Mouse (Mus musculus): Measurements from ENCODE around the gene Syndig1l. TPM values are rescaled to one million over a fixed set of nuclear protein-coding genes. Genes with fewer than 3 reads are reported as not detected.

Gene Syndig1l
- polyA plus RNA-seq, 1 experiment = not detected

DNA sequence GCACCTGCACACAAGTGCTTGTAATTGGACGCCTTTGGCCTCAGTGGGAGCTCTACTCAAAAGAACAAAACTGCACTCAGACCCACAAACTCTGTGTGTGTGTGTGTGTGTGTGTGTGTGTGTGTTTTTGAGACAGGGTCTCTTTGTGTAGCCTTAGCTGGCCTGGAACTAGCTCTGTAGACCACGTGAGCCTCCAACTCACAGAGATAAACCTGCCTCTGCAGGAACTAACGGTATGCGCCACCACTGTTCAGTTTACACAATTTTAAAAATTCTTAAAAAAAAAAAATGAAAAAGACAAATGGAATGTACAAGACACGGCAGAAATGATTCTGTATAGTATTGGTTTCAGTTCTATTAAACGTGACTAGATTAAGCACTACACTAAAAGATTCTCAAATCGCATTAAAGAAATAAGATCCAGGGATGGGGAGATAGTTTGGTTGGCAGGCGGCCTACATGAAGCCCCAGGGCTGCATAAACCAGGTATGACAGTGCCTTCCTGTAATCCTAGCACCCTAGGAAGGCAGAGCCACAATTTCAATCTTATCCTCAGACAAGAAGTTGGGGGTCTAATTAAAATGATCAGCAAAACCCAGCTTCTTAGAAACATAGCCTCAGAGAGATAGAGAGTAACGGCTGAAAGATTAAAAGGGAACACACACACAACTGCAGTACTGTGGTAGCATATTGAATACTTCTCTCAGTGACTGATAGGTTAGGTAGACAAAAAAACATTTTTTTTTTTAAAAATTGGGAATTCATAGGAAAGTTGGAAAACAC is 20.0 kb upstream of the Syndig1l start:
- Histone ChIP-seq H3K4me1 (ENCODE audit: control insufficient read depth, insufficient read depth, low read length) (peaks cover 4% of the 10 kb centered on the region; the same call in 1 of the 2 replicates), H3K27ac (ENCODE audit: insufficient read depth, low read depth, low read length) (no peak overlapping the region), H3K4me3 (ENCODE audit: insufficient read depth, low read depth, low read length) (no peak overlapping the region)
- no peak for TF ChIP-seq CTCF (IDR thresholded peaks at IDR 0.05; ENCODE audit: insufficient read depth, low read depth, low read length)
- no peak for TF ChIP-seq POLR2A (IDR thresholded peaks at IDR 0.05; ENCODE audit: insufficient read depth, low read depth, low read length)
- WGBS = 92% methylated on average over 9 of the region's 9 CpGs

GRCm38 (mm10) chr12:84714578-84714977 is 15.9 kb upstream of the Syndig1l start:
- Histone ChIP-seq H3K27ac (ENCODE audit: insufficient read depth, low read depth, low read length) (no peak overlapping the region), H3K4me3 (ENCODE audit: insufficient read depth, low read depth, low read length) (no peak overlapping the region), H3K4me1 (ENCODE audit: control insufficient read depth, insufficient read depth, low read length) (peaks cover 4% of the 10 kb centered on the region; the same call in 1 of the 2 replicates)
- TF ChIP-seq CTCF (IDR thresholded peaks at IDR 0.05; ENCODE audit: insufficient read depth, low read depth, low read length) (no peak), POLR2A (IDR thresholded peaks at IDR 0.05; ENCODE audit: insufficient read depth, low read depth, low read length) (no peak)
- WGBS = 89% methylated on average over 6 of the region's 6 CpGs

DNA sequence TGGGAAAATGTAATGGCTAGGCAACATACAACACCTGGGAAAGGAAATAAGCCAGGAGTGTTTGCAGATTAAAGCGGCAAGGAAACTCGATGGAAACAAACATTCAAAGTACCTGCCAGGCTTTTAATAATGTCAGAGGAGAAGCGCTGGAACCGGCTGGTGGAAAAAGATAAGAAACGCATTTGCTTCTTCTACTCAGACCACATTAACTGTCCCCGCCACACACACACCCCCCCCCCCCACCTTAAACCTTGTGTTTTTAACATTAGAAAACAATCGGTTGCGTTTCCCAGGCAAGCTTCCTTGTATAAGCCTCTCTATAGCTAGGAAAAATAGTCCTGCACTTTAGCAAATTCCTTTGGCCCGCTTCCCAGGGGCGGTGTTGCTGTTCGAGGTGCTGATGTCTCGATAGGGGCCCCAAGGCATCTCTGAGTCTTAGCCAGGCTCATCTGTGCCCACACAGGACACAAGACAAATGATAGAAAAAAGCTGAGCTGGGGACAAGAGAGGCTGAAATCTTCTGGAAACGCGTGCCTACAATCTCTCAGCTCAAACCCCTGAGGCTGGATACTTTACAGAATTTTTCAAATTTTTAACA is 11.3 kb upstream of the Syndig1l start:
- 46% methylated on average over 14 of the region's 14 CpGs for WGBS
- TF ChIP-seq CTCF (IDR thresholded peaks at IDR 0.05; ENCODE audit: insufficient read depth, low read depth, low read length) (no peak), POLR2A (IDR thresholded peaks at IDR 0.05; ENCODE audit: insufficient read depth, low read depth, low read length) (no peak)
- H3K4me3 ChIP-seq (ENCODE audit: insufficient read depth, low read depth, low read length) = no peak overlapping the region
- no peak overlapping the region for H3K27ac ChIP-seq (ENCODE audit: insufficient read depth, low read depth, low read length)
- no peaks in the 10 kb centered on the region for H3K4me1 ChIP-seq (ENCODE audit: control insufficient read depth, insufficient read depth, low read length)

GRCm38 (mm10) chr12:84707804-84708203 is 9.2 kb upstream of the Syndig1l start:
- Histone ChIP-seq H3K27ac (ENCODE audit: insufficient read depth, low read depth, low read length) (no peak overlapping the region), H3K4me3 (ENCODE audit: insufficient read depth, low read depth, low read length) (no peak overlapping the region), H3K4me1 (ENCODE audit: control insufficient read depth, insufficient read depth, low read length) (no peaks in the 10 kb centered on the region; the same call in 1 of the 2 replicates)
- TF ChIP-seq CTCF (IDR thresholded peaks at IDR 0.05; ENCODE audit: insufficient read depth, low read depth, low read length) (no peak), POLR2A (IDR thresholded peaks at IDR 0.05; ENCODE audit: insufficient read depth, low read depth, low read length) (no peak)
- 91% methylated on average over 4 of the region's 4 CpGs for WGBS

GRCm38 (mm10) chr12:84706886-84707285 is 8.3 kb upstream of the Syndig1l start:
- Histone ChIP-seq H3K4me1 (ENCODE audit: control insufficient read depth, insufficient read depth, low read length) (peaks cover 7% of the 10 kb centered on the region), H3K4me3 (ENCODE audit: insufficient read depth, low read depth, low read length) (no peak overlapping the region), H3K27ac (ENCODE audit: insufficient read depth, low read depth, low read length) (no peak overlapping the region)
- no peak for TF ChIP-seq POLR2A (IDR thresholded peaks at IDR 0.05; ENCODE audit: insufficient read depth, low read depth, low read length)
- no peak for TF ChIP-seq CTCF (IDR thresholded peaks at IDR 0.05; ENCODE audit: insufficient read depth, low read depth, low read length)
- 62% methylated on average over 4 of the region's 4 CpGs for WGBS

DNA sequence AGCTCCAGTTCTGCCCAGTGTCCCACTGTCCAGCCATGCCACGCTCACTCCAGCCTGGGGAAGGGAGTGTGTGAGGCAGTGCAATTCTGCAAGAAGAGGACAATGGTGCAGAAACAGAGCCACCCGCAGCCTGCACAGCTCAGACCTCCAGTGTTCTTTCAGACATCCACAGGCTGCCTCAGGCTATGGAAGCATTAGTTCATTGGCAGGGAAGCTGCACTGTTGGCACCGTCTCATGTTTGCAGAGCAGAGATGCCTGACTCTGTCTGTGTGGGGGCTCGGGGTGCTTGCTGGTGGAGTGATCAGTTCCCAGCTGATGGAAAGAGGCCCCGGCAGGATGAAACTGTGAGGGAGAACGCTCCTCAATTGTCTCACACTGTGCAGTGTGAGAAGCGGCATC is 4.0 kb upstream of the Syndig1l start:
- Histone ChIP-seq H3K4me1 (ENCODE audit: control insufficient read depth, insufficient read depth, low read length) (peaks cover 10% of the 10 kb centered on the region), H3K27ac (ENCODE audit: insufficient read depth, low read depth, low read length) (no peak overlapping the region), H3K4me3 (ENCODE audit: insufficient read depth, low read depth, low read length) (no peak overlapping the region)
- no peak for TF ChIP-seq POLR2A (IDR thresholded peaks at IDR 0.05; ENCODE audit: insufficient read depth, low read depth, low read length)
- TF ChIP-seq CTCF (IDR thresholded peaks at IDR 0.05; ENCODE audit: insufficient read depth, low read depth, low read length) = no peak
- 51% methylated on average over 7 of the region's 7 CpGs for WGBS

GRCm38 (mm10) chr12:84692141-84692540 is 6.5 kb downstream of the Syndig1l start:
- Histone ChIP-seq H3K4me3 (ENCODE audit: insufficient read depth, low read depth, low read length) (no peak overlapping the region), H3K27ac (ENCODE audit: insufficient read depth, low read depth, low read length) (no peak overlapping the region), H3K4me1 (ENCODE audit: control insufficient read depth, insufficient read depth, low read length) (0 out of 2 replicates have a peak, but pooled peaks cover under 1% of the 10 kb centered on the region)
- TF ChIP-seq CTCF (IDR thresholded peaks at IDR 0.05; ENCODE audit: insufficient read depth, low read depth, low read length) (no peak), POLR2A (IDR thresholded peaks at IDR 0.05; ENCODE audit: insufficient read depth, low read depth, low read length) (no peak)
- WGBS = 87% methylated on average over 6 of the region's 6 CpGs

GRCm38 (mm10) chr12:84691347-84691746 is 7.3 kb downstream of the Syndig1l start:
- TF ChIP-seq CTCF (IDR thresholded peaks at IDR 0.05; ENCODE audit: insufficient read depth, low read depth, low read length) (no peak), POLR2A (IDR thresholded peaks at IDR 0.05; ENCODE audit: insufficient read depth, low read depth, low read length) (no peak)
- peaks cover 3% of the 10 kb centered on the region; the same call in 1 of the 2 replicates for H3K4me1 ChIP-seq (ENCODE audit: control insufficient read depth, insufficient read depth, low read length)
- no peak overlapping the region for H3K27ac ChIP-seq (ENCODE audit: insufficient read depth, low read depth, low read length)
- H3K4me3 ChIP-seq (ENCODE audit: insufficient read depth, low read depth, low read length) = no peak overlapping the region

GRCm38 (mm10) chr12:84689051-84689450 is 9.6 kb downstream of the Syndig1l start:
- WGBS = 94% methylated on average over 11 of the region's 11 CpGs
- H3K27ac ChIP-seq (ENCODE audit: insufficient read depth, low read depth, low read length) = no peak overlapping the region
- no peak overlapping the region for H3K4me3 ChIP-seq (ENCODE audit: insufficient read depth, low read depth, low read length)
- TF ChIP-seq POLR2A (IDR thresholded peaks at IDR 0.05; ENCODE audit: insufficient read depth, low read depth, low read length) (no peak), CTCF (IDR thresholded peaks at IDR 0.05; ENCODE audit: insufficient read depth, low read depth, low read length) (no peak)
- peaks cover 4% of the 10 kb centered on the region; the same call in 1 of the 2 replicates for H3K4me1 ChIP-seq (ENCODE audit: control insufficient read depth, insufficient read depth, low read length)

Measured in olfactory bulb, adult 2 months (tissue).